Mouse (Mus musculus) liver, adult 2 months (tissue): Measurements from ENCODE around the gene Ick.

Experiments used
- CTCF ChIP-seq: fragments of 200-500 bp; IDR thresholded peaks from 2 replicates; pipeline ENCODE4 v1.5.1; 2011; ENCODE audit warnings: low read depth, low read length, control low read depth
- POLR2A ChIP-seq: fragments of 200-500 bp; IDR thresholded peaks from 2 replicates; pipeline ENCODE4 v1.6.1; 2011; ENCODE audit warnings: low read length, control low read depth; ENCODE audit not compliant: insufficient read depth; ENCODE audit errors: extremely low read depth

DNA sequence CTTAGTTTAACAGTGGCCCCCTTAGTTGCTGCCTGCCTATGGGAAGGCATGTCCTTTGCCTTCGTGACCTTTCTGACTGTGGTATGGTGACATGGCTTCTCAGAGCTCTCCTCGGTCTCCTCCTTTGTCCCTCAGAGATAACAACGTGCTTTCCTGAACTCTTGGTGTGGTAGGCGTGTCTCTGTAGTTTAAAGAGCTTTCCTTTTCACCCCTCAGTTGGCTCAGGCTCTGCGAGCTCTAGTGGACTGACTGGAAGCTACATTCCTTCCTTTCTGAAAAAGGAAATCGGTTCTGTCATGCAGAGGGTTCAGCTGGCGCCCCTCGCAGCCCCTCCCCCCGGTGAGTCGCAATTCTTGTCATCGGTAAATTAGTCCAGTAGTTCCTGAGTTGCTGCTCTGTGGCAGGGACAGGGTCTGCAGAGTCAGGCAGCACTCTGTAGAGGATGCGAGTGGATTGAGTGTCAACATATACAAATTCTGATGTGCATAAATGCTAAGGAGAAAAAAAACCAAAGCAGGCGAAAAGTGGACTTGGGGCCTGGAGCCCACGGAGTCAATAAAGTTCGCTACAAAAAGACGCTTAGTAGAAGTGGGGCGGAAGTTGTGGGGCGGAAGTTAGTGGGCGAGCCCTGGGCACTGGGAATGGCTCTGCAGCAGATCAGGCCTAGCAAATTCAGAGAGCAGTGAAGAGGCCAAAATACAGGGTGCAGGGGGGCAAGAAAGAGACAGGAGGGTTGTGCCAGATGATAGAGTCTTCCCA lies 57.9 kb downstream of the Ick start:
- TF ChIP-seq CTCF (no peak), POLR2A (no peak)
